Mouse (Mus musculus) myocyte (in vitro differentiated cells): ENCODE data around the gene Atp6v1e2.

Experiments
- CEBPB ChIP-seq: IDR thresholded peaks from 2 replicates; pipeline ENCODE4 v1.6.1; 2011; ENCODE audit warnings: mild to moderate bottlenecking, moderate library complexity; ENCODE audit not compliant: poor library complexity, insufficient read depth, severe bottlenecking
- MAX ChIP-seq: IDR thresholded peaks from one replicate; pipeline ENCODE4 v1.6.1; 2011; ENCODE audit warnings: low read depth, mild to moderate bottlenecking, control low read depth
- MYOG ChIP-seq, 3 experiments: IDR thresholded peaks; one replicate each; pipeline ENCODE4 v1.6.1; 2011; ENCODE audit warnings: control low read depth in 2 of 3, low read depth in 2 of 3, mild to moderate bottlenecking in 2 of 3; ENCODE audit not compliant: insufficient read length in 2 of 3, control insufficient read depth in 1 of 3, insufficient read depth in 1 of 3
- POLR2A ChIP-seq: IDR thresholded peaks from one replicate; pipeline ENCODE4 v1.6.1; 2011; ENCODE audit warnings: low read depth, mild to moderate bottlenecking, control low read depth, moderate library complexity; ENCODE audit not compliant: insufficient read length
- POLR2AphosphoS2 ChIP-seq: IDR thresholded peaks from one replicate; pipeline ENCODE4 v1.6.1; 2011; ENCODE audit warnings: low read depth, control low read depth; ENCODE audit not compliant: insufficient read length
- SRF ChIP-seq: IDR thresholded peaks from one replicate; pipeline ENCODE4 v1.6.1; 2011; ENCODE audit warnings: low read depth; ENCODE audit not compliant: control insufficient read depth, insufficient read length
- TCF12 ChIP-seq: IDR thresholded peaks from one replicate; pipeline ENCODE4 v1.6.1; 2011; ENCODE audit warnings: mild to moderate bottlenecking, control low read depth; ENCODE audit not compliant: poor library complexity, insufficient read depth, severe bottlenecking
- USF1 ChIP-seq: IDR thresholded peaks from one replicate; pipeline ENCODE4 v1.6.1; 2011; ENCODE audit warnings: low read depth, mild to moderate bottlenecking, control low read depth, moderate library complexity

- TF ChIP-seq POLR2A: no peak
- no peak for TF ChIP-seq POLR2AphosphoS2
- no peak for TF ChIP-seq TCF12
- TF ChIP-seq MAX: no peak
- no peak for TF ChIP-seq USF1
- no peak for TF ChIP-seq MYOG (IDR thresholded peaks at IDR 0.05; ENCODE audit: control insufficient read depth in 1 of 3, insufficient read depth in 1 of 3, insufficient read length in 2 of 3, low read depth in 2 of 3)
- TF ChIP-seq CEBPB: no peak
- no peak for TF ChIP-seq SRF
Measured at GRCm38 (mm10) chr17:86913003-86913607, 34.6 kb downstream of the Atp6v1e2 start.
